Mouse (Mus musculus) kidney, embryonic 14.5 days (tissue): Measurements from ENCODE around the gene 1700001O22Rik. TPM values are rescaled to one million over a fixed set of nuclear protein-coding genes. Genes with fewer than 3 reads are reported as not detected.

Experiments used
- ATAC-seq: fragments of 200-750 bp; cut with Nextera tagmentation; 2 replicates; pipeline ENCODE4 v1.8.0; 2017; ENCODE audit warnings: moderate number of reproducible peaks, mild to moderate bottlenecking, moderate TSS enrichment, moderate library complexity; ENCODE audit not compliant: low FRiP score, low TSS enrichment
- H3K27ac ChIP-seq: fragments of 300-500 bp; sonication (generic); 2 replicates; pipeline ENCODE4 v1.5.1; 2014; ENCODE audit warnings: low read depth, mild to moderate bottlenecking, low read length, moderate library complexity, mixed read lengths
- H3K27me3 ChIP-seq: fragments of 300-500 bp; sonication (generic); 2 replicates; pipeline ENCODE4 v1.6.1; 2014; ENCODE audit warnings: mild to moderate bottlenecking, low read length; ENCODE audit not compliant: control insufficient read depth, insufficient read depth
- H3K36me3 ChIP-seq: fragments of 300-500 bp; sonication (generic); 2 replicates; pipeline ENCODE4 v1.6.1; 2014; ENCODE audit warnings: low read length, mixed read lengths; ENCODE audit not compliant: control insufficient read depth, insufficient read depth
- H3K4me1 ChIP-seq: fragments of 300-500 bp; sonication (generic); 2 replicates; pipeline ENCODE4 v1.6.1; 2014; ENCODE audit warnings: low read length, mixed read lengths; ENCODE audit not compliant: control insufficient read depth, insufficient read depth
- H3K4me2 ChIP-seq: fragments of 300-500 bp; sonication (generic); replicated peaks from 2 replicates; pipeline ENCODE4 v1.6.1; 2014; ENCODE audit warnings: low read depth, mild to moderate bottlenecking, low read length
- H3K4me3 ChIP-seq: fragments of 300-500 bp; sonication (generic); 2 replicates; pipeline ENCODE4 v1.5.1; 2014; ENCODE audit warnings: mild to moderate bottlenecking, low read length
- H3K9ac ChIP-seq: fragments of 300-500 bp; sonication (generic); 2 replicates; pipeline ENCODE4 v1.6.1; 2014; ENCODE audit warnings: low read depth, mild to moderate bottlenecking, low read length, moderate library complexity
- H3K9me3 ChIP-seq: fragments of 300-500 bp; sonication (generic); 2 replicates; pipeline ENCODE4 v1.6.1; 2016; ENCODE audit warnings: low read length; ENCODE audit not compliant: control insufficient read depth
- WGBS: fragments of 180-500 bp; shearing (Covaris S2); extraction: QIAGEN DNeasy Blood & Tissue Kit; methylation state at CpG from one replicate; pipeline ENCODE4 v1.1.7; 2014; 5-methylcytosine and 5-hydroxymethylcytosine counted together
- polyA plus RNA-seq: library from polyadenylated mRNA; unstranded; fragments of >200 nt; fragmentation: Nextera tagmentation; extraction: Ambion mirVana; gene quantifications from 2 replicates; pipeline ENCODE4 v1.2.1, GENCODE M21; 2014

1700001O22Rik gene
- polyA plus RNA-seq, 1 experiment from 2014 or later: 4.2 TPM

GRCm38 (mm10) chr2:30836238-30836990 is 33.0 kb upstream of the 1700001O22Rik start:
- Histone ChIP-seq H3K9me3 (no peaks in the 10 kb centered on the region), H3K27ac (peak overlapping the region; percentile 69; the same call in 1 of the 2 replicates), H3K4me1 (peaks cover 23% of the 10 kb centered on the region), H3K36me3 (no peaks in the 10 kb centered on the region), H3K9ac (no peak overlapping the region), H3K4me3 (no peak overlapping the region), H3K4me2 (peak overlapping the region; percentile 8), H3K27me3 (no peaks in the 10 kb centered on the region)
- WGBS: 8% methylated on average over 20 of the region's 21 CpGs
- peak; percentile 34; the same call in 1 of the 2 replicates for ATAC-seq

- H3K27me3 ChIP-seq: no peaks in the 10 kb centered on the region
- H3K27ac ChIP-seq: no peak within 1 kb of the TSS
- no peaks in the 10 kb centered on the region for H3K36me3 ChIP-seq
- H3K4me3 ChIP-seq: no peak within 1 kb of the TSS
- H3K4me2 ChIP-seq: no peak within 1 kb of the TSS
- ATAC-seq: no peak
- H3K9ac ChIP-seq: no peak within 1 kb of the TSS
- no peaks in the 10 kb centered on the region for H3K9me3 ChIP-seq
- peaks cover 23% of the 10 kb centered on the region for H3K4me1 ChIP-seq
- WGBS: 56% methylated on average over 9 of the region's 10 CpGs
Observed at GRCm38 (mm10) chr2:30834373-30835022, 31.0 kb upstream of the 1700001O22Rik start, which contains the start of gene Prrx2. Gene Prrx2, plus strand, starts transcription at chr2:30834972.

GRCm38 (mm10) chr2:30833644-30834043 is 30.2 kb upstream of the 1700001O22Rik start:
- Histone ChIP-seq H3K4me2 (no peak overlapping the region), H3K4me1 (peaks cover 23% of the 10 kb centered on the region), H3K4me3 (no peak overlapping the region), H3K36me3 (no peaks in the 10 kb centered on the region), H3K9me3 (no peaks in the 10 kb centered on the region), H3K9ac (no peak overlapping the region), H3K27me3 (no peaks in the 10 kb centered on the region), H3K27ac (no peak overlapping the region)
- WGBS: 21% methylated on average over 5 of the region's 5 CpGs
- ATAC-seq: no peak

GRCm38 (mm10) chr2:30830283-30830795 is 26.9 kb upstream of the 1700001O22Rik start, which contains the start of gene Asb6:
Gene Asb6, minus strand, starts transcription at chr2:30830333.
- Histone ChIP-seq H3K9ac (no peak within 1 kb of the TSS), H3K4me1 (peaks cover 18% of the 10 kb centered on the region), H3K36me3 (peaks cover 11% of the 10 kb centered on the region), H3K27me3 (no peaks in the 10 kb centered on the region), H3K4me3 (no peak within 1 kb of the TSS), H3K27ac (no peak within 1 kb of the TSS), H3K9me3 (no peaks in the 10 kb centered on the region), H3K4me2 (no peak within 1 kb of the TSS)
- ATAC-seq: no peak
- WGBS: 18% methylated on average over 4 of the region's 4 CpGs

- Histone ChIP-seq H3K4me3 (no peak overlapping the region), H3K4me2 (no peak overlapping the region), H3K4me1 (peaks cover 18% of the 10 kb centered on the region), H3K27ac (no peak overlapping the region), H3K36me3 (peaks cover 21% of the 10 kb centered on the region), H3K27me3 (no peaks in the 10 kb centered on the region), H3K9me3 (no peaks in the 10 kb centered on the region), H3K9ac (no peak overlapping the region)
- ATAC-seq: no peak
- 45% methylated on average over 5 of the region's 5 CpGs for WGBS
Observed at GRCm38 (mm10) chr2:30829315-30829714, 25.9 kb upstream of the 1700001O22Rik start.

- H3K27me3 ChIP-seq: no peaks in the 10 kb centered on the region
- peak overlapping the region; percentile 45 for H3K27ac ChIP-seq
- H3K4me2 ChIP-seq: peak overlapping the region; percentile 85
- peak overlapping the region; percentile 98 for H3K4me3 ChIP-seq
- peak overlapping the region; percentile 90 for H3K9ac ChIP-seq
- peak; percentile 88 for ATAC-seq
- no peaks in the 10 kb centered on the region for H3K9me3 ChIP-seq
- WGBS: under 1% methylated on average over 63 of the region's 63 CpGs
- H3K4me1 ChIP-seq: peaks cover 10% of the 10 kb centered on the region
- H3K36me3 ChIP-seq: peaks cover 35% of the 10 kb centered on the region
Observed at GRCm38 (mm10) chr2:30827749-30828475, 24.5 kb upstream of the 1700001O22Rik start.

- peak overlapping the region; percentile 85 for H3K4me2 ChIP-seq
- peaks cover 43% of the 10 kb centered on the region for H3K36me3 ChIP-seq
- 0 out of 2 replicates have a peak, but pooled peaks have one; percentile 1 for ATAC-seq
- peaks cover 10% of the 10 kb centered on the region for H3K4me1 ChIP-seq
- H3K9ac ChIP-seq: peak overlapping the region; percentile 90
- H3K9me3 ChIP-seq: no peaks in the 10 kb centered on the region
- H3K27me3 ChIP-seq: no peaks in the 10 kb centered on the region
- 33% methylated on average over 26 of the region's 26 CpGs for WGBS
- peak overlapping the region; percentile 98 for H3K4me3 ChIP-seq
- H3K27ac ChIP-seq: peak overlapping the region; percentile 45; the same call in 1 of the 2 replicates
Observed at GRCm38 (mm10) chr2:30826825-30827748, 23.6 kb upstream of the 1700001O22Rik start.
